Mouse (Mus musculus) bone marrow, adult 2 months (tissue): Measurements from ENCODE around the gene Tspear. TPM values are rescaled to one million over a fixed set of nuclear protein-coding genes. Genes with fewer than 3 reads are reported as not detected.
"Not testable (repeated sequence)": the region's sequence is repeated elsewhere in the genome, so short reads cannot be mapped to it uniquely, and the experiment has no call there.

Experiments
- H3K27ac ChIP-seq: fragments of 200-500 bp; 2 replicates; pipeline ENCODE4 v1.5.1; 2012; ENCODE audit warnings: low read depth, mild to moderate bottlenecking, control low read depth, inconsistent platforms, low read length; ENCODE audit not compliant: control insufficient read depth, poor library complexity, insufficient read depth
- H3K4me1 ChIP-seq: fragments of 200-500 bp; 2 replicates; pipeline ENCODE4 v1.6.1; 2011; ENCODE audit warnings: low read length; ENCODE audit not compliant: control insufficient read depth, insufficient read depth
- H3K4me3 ChIP-seq: fragments of 200-500 bp; replicated peaks from 2 replicates; pipeline ENCODE3; 2011; ENCODE audit warnings: mild to moderate bottlenecking, low read depth, low read length, control low read depth; ENCODE audit not compliant: control insufficient read depth
- CTCF ChIP-seq: fragments of 200-500 bp; IDR thresholded peaks from 2 replicates; pipeline ENCODE4 v1.5.1; 2011; ENCODE audit warnings: low read length, control low read depth; ENCODE audit not compliant: control insufficient read depth, insufficient read depth
- POLR2A ChIP-seq: fragments of 200-500 bp; IDR thresholded peaks from 2 replicates; pipeline ENCODE4 v1.6.1; 2011; ENCODE audit warnings: low read depth, mild to moderate bottlenecking, control low read depth, low read length, borderline replicate concordance; ENCODE audit not compliant: control insufficient read depth
- WGBS: fragments of 180-500 bp; shearing (Covaris S2); methylation state at CpG from one replicate; pipeline ENCODE4 v1.1.7; 2018; 5-methylcytosine and 5-hydroxymethylcytosine counted together
- polyA plus RNA-seq: library from polyadenylated mRNA; stranded (reverse); fragments of >200 nt; gene quantifications from 2 replicates; pipeline ENCODE4 v1.2.4, GENCODE M21; 2011; ENCODE audit warnings: low replicate concordance; ENCODE audit not compliant: missing spikeins, insufficient read depth, insufficient read length

Tspear gene
- polyA plus RNA-seq, 1 experiment = not detected

DNA sequence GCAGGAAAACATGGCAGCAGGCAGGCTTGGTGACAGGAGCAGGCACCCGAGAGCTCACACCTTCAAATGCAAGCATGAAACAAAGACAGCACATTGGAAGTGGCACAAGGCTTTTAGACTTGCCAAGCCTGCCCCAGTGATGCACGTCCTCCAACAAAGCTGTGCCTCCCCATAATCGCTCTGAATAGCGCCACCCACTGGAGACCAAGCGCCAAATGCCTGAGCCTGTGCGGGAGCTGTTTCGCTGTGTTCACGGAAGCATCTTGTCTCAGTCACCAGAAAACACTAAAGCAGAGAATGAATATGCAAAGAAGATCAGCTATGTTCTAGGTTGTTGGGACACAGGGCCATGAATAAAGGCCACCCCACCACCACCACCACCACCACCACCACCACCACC, 38.5 kb downstream of the Tspear start:
- H3K4me3 ChIP-seq = no peak overlapping the region
- H3K4me1 ChIP-seq = no peaks in the 10 kb centered on the region
- TF ChIP-seq CTCF (peak; percentile 29; the same call in 1 of the 2 replicates), POLR2A (no peak)
- no peak overlapping the region; the same call in 1 of the 2 replicates for H3K27ac ChIP-seq
- 73% methylated on average over 8 of the region's 8 CpGs for WGBS

DNA sequence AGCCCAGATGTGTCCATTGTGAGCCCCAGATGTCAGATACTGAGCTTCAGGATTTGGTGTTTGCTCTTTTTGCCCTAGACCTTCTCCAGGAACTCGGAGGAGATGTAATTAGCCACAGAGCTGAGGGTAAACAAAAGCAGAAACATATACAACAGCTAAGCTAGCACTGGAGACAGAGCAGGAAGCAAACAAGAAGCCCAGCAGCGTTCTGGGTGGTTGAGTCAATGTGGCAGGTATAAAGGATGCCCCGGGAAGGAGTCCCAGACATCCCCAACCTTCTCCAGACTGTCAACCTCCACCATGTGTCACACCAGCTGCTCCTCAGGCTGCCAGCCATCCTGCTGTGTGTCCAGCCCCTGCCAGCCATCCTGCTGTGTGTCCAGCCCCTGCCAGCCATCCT, 39.8 kb downstream of the Tspear start, which contains the start of gene Gm10100:
Gene Gm10100 (plus strand): TSS at position 301 of the 400 bp plus-strand sequence.
- no peaks in the 10 kb centered on the region for H3K4me1 ChIP-seq
- H3K27ac ChIP-seq = no peak within 1 kb of the TSS
- TF ChIP-seq POLR2A (no peak), CTCF (no peak)
- H3K4me3 ChIP-seq = no peak within 1 kb of the TSS
- WGBS = 34% methylated on average over 3 of the region's 3 CpGs

DNA sequence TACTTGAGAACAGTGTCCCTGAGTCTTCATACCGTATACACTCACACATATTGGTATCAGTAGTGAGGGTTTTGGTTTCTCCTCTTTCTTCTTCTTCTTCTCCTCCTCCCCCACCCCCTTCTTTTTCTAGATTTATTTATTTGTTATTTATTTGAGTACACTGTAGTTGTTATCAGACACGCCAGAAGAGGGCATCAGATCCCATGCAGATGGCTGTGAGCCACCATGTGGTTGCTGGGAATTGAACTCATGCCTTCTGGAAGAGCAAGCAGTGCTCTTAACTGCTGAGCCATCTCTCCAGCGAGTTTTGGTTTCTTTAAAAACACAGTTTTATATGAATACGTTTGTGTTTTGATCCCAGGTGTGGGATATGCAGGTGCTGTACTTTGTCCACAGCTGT, 41.9 kb downstream of the Tspear start:
- H3K4me1 ChIP-seq = no peaks in the 10 kb centered on the region
- 64% methylated on average over 4 of the region's 4 CpGs for WGBS
- no peak overlapping the region for H3K27ac ChIP-seq
- no peak overlapping the region for H3K4me3 ChIP-seq
- no peak for TF ChIP-seq POLR2A
- TF ChIP-seq CTCF = no peak

DNA sequence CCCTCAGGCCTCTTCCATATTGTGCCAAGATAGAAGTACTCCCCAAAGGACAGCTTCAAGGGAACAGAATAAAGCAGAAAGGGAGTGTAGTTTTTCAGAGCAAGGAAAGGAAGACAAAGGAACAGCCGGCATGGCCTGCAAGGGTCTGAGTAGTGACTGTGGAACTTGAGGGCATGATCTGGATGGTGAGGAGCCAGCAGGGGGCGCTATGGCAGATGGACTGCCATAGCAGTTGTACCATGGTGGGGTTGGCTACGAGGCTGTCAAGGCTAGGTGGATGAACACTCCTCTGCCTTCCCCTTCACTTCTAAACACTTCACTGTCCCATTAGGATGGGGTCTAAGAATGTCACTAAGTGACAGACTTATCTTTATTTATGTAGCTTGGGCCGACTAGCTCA, 42.9 kb downstream of the Tspear start:
- Histone ChIP-seq H3K4me1 (no peaks in the 10 kb centered on the region), H3K27ac (no peak overlapping the region), H3K4me3 (no peak overlapping the region)
- TF ChIP-seq CTCF = peak; percentile 66
- TF ChIP-seq POLR2A = no peak
- WGBS = 53% methylated on average over 4 of the region's 4 CpGs

DNA sequence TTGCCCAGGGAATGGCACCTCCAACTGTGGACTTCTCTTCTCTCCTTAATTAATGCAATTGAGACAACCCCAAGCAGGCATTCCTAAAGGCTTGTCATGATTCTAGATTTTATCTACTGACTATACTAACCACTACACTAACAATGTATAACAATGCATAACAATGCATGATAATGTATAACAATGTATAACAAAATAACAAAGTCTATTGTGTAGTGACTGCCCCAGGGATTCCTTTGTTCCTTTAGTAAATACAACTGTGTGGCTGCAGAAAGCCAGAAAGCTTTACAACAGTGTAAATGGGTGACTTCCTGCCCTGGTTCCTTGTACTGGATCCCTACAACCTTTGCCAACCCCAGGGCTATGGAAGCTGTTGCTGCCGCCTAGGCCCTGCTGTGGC, 49.6 kb downstream of the Tspear start:
- WGBS = 76% methylated on average over 1 of the region's 1 CpGs
- H3K27ac ChIP-seq = no peak overlapping the region
- no peak for TF ChIP-seq POLR2A
- TF ChIP-seq CTCF = no peak
- no peak overlapping the region for H3K4me3 ChIP-seq
- no peaks in the 10 kb centered on the region for H3K4me1 ChIP-seq

DNA sequence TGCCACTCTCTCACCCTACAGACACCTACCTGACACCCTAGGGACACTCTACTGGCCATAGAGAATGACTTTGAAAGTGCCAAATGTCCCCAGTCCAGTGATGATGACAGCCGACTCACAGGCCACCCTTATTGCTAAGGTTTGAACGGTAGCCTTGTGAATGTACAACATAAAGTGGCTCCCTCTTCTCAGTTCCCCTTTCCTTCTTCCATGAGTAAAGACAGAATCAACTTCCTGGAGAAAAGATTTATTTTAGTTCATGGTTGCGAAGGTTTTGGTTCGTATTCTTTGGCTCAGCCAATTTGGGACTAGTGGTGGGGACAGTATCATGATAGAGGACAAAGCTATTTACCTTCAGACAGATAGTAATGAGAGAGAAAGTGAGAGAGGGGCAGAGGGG, 52.6 kb downstream of the Tspear start:
- Histone ChIP-seq H3K4me3 (no peak overlapping the region), H3K4me1 (no peaks in the 10 kb centered on the region), H3K27ac (no peak overlapping the region)
- WGBS = 47% methylated on average over 4 of the region's 4 CpGs
- TF ChIP-seq CTCF = no peak
- TF ChIP-seq POLR2A = no peak

DNA sequence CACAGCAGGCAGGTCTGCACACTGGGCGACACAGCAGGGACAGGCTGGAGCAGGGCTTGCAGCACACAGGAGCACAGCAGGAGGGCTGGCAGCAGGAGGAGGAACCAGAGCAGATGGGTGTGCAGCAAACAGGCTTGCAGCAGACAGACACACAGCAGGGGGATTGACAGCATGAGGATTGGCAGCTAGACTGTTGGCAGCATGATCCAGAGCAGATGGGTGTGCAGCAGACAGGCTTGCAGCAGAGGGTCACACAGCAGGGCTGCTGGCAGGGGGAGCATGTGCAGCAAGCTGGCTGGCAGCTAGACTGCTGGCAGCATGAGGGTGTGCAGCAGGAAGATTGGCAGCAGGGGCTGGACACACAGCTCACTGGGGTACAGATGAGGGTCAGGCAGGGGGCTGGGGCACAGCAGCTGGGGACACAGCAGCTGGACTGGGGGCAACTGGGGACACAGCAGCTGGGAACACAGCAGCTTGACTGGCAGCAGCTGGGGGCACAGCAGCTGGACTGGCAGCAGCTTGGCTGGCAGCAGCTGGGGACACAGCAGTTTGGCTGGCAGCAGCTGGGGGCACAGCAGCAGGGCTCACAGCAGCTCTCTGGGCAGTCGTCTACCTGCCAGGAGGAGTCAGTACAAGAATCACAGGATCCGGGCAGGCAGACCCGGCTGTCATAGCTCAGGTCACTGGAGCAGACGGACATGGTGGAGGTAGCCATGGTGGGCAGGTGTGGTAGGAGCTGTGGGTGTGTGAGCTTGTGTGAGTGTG, 55.7 kb downstream of the Tspear start, which contains the start of gene Gm18596:
Gene Gm18596 (minus strand): TSS at position 715 of the 765 bp plus-strand sequence.
- WGBS = 59% methylated on average over 5 of the region's 5 CpGs
- H3K4me1 ChIP-seq, H3K4me3 ChIP-seq, H3K27ac ChIP-seq: not testable (repeated sequence)

DNA sequence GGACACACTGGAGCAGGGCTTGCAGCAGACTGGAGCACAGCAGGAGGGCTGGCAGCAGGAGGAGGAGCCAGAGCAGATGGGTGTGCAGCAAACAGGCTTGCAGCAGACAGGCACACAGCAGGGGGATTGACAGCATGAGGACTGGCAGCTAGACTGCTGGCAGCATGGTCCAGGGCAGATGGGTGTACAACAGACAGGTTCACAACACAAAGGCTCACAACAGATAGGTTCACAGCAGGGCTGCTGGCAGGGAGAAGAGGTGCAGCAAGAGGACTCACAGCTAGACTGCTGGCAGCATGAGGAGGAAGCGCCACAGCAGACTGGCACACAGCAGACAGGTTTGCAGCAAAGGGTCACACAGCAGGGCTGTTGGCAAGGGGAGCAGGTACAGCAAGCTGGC, 64.3 kb downstream of the Tspear start:
- H3K4me3 ChIP-seq, H3K27ac ChIP-seq, H3K4me1 ChIP-seq: not testable (repeated sequence)
- 75% methylated on average over 1 of the region's 1 CpGs for WGBS

DNA sequence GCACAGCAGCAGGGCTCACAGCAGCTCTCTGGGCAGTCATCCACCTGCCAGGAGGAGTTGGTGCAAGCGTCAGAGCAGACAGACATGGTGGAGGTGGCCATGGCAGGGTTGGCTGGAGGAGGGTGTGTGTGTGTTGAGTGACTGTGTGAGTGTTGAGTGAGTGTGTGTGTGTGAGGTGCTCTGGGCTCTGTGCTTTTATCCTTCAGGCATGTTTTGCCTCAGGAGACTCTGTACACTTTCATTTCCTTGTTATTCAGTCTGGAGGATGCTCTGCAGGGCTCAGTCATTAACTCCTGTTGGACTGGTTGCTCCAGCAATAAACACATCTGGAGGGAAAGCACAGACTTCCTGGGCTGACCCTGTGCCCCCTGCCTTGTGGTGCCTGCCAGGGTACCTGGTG, 64.9 kb downstream of the Tspear start, which contains the start of gene Gm9736:
Gene Gm9736 (minus strand): TSS at position 101 of the 400 bp plus-strand sequence.
- not testable (repeated sequence) for H3K4me1 ChIP-seq, H3K27ac ChIP-seq, H3K4me3 ChIP-seq
- 58% methylated on average over 1 of the region's 1 CpGs for WGBS

DNA sequence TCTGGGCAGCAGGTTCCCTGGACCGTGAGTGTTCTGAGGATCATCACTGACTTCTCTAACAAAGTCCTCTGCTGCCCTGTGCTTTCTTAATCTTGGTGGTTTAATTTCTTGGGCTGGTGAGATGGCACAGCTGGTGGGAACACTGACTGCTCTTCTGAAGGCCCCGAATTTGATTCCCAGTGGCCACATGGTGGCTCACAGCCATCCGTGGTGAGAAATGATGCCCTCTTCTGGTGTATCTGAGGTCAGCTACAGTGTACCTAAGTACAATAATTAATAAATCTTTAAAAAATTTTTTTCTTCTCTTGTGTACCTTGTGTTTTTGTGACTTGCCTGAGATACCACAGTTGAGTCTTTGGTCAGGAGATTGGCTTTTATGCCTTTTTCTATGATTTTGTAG, 65.9 kb downstream of the Tspear start:
- WGBS = 52% methylated on average over 3 of the region's 3 CpGs
- H3K4me1 ChIP-seq, H3K4me3 ChIP-seq, H3K27ac ChIP-seq: not testable (repeated sequence)
